Mouse (Mus musculus): ENCODE data around the gene Rhod. TPM values are rescaled to one million over a fixed set of nuclear protein-coding genes. Genes with fewer than 3 reads are reported as not detected.
A peak's percentile ranks its signal among the peaks of the same experiment; 100 is the strongest.
"Not testable (repeated sequence)": the region's sequence is repeated elsewhere in the genome, so short reads cannot be mapped to it uniquely, and the experiment has no call there.

Rhod gene
- polyA plus RNA-seq, 1 experiment from 2014 or later, result 51.2 TPM

DNA sequence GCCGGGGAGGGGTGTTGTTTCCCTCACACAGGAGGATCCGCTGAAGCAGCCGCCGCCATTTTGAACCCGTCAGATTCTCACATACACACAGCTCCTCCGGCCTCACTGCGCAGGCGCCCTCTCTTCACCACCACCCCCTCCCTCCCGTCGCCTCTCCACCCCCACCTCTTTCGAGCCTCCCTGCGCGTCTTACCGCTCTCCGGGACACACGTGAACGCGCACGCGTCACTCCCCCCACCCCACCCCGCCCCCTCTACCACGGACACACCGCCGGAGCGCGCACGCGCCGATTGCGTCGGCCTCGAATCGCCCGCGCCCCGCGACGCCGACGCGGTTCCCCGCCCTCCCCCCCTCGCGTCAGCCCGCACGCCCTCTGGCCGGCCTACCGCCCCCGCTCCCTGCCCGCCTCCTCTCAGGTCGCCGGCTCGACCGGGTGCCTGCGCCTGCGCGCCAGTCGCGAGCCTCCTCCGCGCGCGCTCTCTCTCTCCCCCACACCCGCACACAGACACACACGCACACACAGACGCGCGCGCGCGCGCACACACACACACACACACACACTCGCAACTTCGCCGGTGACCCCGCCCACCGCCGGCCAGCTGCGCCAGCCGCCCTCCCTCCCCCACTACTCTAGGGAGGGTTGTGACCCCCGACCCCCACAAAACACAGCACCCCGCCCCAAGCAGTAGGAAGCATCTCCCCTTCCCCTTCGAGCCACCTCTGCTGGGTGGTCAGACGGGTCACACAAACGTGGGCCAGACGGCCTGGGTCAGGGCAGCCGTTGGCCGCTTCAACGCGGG, 42.0 kb downstream of the Rhod start:
- peak; percentile 94 for ATAC-seq (ENCODE audit: low FRiP score, low read depth)
- WGBS, result under 1% methylated on average over 87 of the region's 90 CpGs
- H3K9me3 ChIP-seq, result no peaks in the 10 kb centered on the region

DNA sequence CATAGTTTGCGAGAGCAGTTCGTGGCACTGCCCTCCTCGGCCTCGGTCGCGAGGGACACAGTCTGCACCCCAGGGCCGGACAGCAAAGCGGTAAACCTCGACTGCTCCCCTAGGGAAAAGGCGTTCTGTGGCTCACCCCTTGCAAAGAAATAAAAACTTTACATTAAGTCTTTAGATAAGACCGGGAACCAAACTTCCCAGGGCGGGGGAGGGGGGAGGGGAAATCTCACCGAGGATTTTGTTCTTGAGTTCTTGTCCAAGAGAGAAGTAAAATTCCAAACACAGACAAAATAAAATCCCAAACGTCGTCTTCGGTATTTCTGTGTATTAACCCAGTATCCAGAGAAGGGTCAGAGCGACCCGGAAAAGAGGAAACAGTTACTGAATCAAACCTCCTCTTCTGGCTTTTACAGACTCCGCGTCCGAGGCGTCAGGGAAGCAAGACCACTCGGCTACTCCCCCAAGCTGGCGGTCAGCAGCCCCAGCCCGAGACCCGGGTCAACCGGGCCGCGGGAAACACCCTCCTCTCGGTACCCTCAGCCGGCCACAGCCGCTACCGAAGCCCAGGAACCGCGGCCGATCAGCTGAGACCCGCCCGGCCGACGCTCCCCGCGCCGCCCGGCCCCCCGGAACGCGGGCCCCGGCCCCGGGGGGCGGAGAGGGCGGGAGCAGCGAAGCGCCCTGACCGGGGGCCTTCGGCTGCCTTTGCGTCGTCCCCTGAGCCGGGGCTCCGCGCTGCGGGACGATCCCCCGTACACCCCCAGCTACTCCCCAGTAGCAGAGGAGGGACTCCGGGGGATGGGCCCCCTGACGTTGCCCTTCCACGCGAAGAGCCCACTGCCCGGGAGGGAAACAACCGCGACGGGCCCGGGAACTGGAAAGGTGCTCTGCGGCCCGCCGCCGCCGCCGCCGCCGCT, 42.9 kb downstream of the Rhod start:
- WGBS, result under 1% methylated on average over 75 of the region's 80 CpGs
- peak; percentile 30; the same call in 1 of the 2 replicates for ATAC-seq (ENCODE audit: low FRiP score, low read depth)
- Histone ChIP-seq H3K36me3 (peaks cover 4% of the 10 kb centered on the region; the same call in 1 of the 2 replicates), H3K4me3 (peak overlapping the region; percentile 99), H3K27me3 (no peaks in the 10 kb centered on the region), H3K9ac (peak overlapping the region; percentile 99), H3K4me1 (peaks cover 28% of the 10 kb centered on the region), H3K9me3 (no peaks in the 10 kb centered on the region), H3K27ac (peak overlapping the region; percentile 94), H3K4me2 (replicated peaks) (peak overlapping the region; percentile 89)

More for the DNA sequence above, 42.0 kb downstream of the Rhod start:
- H3K9ac ChIP-seq, result peak overlapping the region; percentile 99
- H3K4me1 ChIP-seq, result peaks cover 26% of the 10 kb centered on the region
- peak overlapping the region; percentile 89 for H3K4me2 ChIP-seq (replicated peaks)
- H3K36me3 ChIP-seq, result no peaks in the 10 kb centered on the region
- H3K4me3 ChIP-seq, result peak overlapping the region; percentile 99
- no peaks in the 10 kb centered on the region for H3K27me3 ChIP-seq
- H3K27ac ChIP-seq, result peak overlapping the region; percentile 94

DNA sequence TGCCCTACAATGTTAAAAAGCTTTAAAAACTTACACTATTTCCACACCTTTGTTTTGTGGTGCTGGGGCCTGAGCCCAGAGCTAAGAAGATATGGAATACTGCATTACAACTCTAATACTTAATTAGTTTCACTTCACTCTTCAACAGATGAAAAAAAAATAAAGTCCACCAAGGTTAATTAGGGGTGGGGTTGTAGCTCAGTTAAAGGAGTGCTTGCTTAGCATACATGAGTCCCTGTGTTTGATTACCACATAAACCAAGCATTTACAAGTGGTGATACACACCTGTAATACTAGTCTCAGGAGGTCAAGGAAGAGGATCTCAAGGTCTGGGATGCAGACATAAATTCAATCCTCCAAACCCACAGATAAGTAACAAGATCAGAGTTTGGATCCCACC, 52.0 kb downstream of the Rhod start:
- Histone ChIP-seq H3K27ac (no peak overlapping the region), H3K27me3 (no peaks in the 10 kb centered on the region), H3K36me3 (peaks cover 44% of the 10 kb centered on the region), H3K9ac (no peak overlapping the region), H3K4me3 (no peak overlapping the region), H3K9me3 (no peaks in the 10 kb centered on the region), H3K4me1 (0 out of 2 replicates have a peak, but pooled peaks cover 2% of the 10 kb centered on the region), H3K4me2 (replicated peaks) (no peak overlapping the region)
- no peak for ATAC-seq (ENCODE audit: low FRiP score, low read depth)

DNA sequence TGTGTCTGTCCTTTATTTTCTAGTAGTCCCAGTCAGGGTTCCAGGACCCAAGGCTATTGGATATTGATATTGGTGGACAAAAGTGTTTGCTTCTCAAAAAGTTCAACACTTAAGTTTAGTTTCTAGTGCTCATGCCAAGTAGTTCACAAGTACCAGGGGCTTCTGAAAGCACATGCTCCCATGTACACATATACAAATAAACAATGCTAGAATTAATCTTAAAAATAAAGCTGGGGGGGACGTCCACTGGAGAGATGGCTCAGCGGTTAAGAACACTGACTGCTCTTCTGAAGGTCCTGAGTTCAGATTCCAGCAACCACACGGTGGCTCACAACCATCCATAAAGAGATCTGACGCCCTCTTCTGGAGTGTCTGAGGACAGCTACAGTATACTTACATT, 54.2 kb downstream of the Rhod start:
- WGBS, result 87% methylated on average over 4 of the region's 4 CpGs
- no peak for ATAC-seq (ENCODE audit: low FRiP score, low read depth)
- H3K4me1 ChIP-seq, result no peaks in the 10 kb centered on the region
- H3K9ac ChIP-seq, result no peak overlapping the region
- H3K4me3 ChIP-seq, result no peak overlapping the region
- no peak overlapping the region for H3K27ac ChIP-seq
- H3K27me3 ChIP-seq, result no peaks in the 10 kb centered on the region
- H3K4me2 ChIP-seq (replicated peaks), result no peak overlapping the region
- peaks cover 38% of the 10 kb centered on the region for H3K36me3 ChIP-seq
- no peaks in the 10 kb centered on the region for H3K9me3 ChIP-seq

DNA sequence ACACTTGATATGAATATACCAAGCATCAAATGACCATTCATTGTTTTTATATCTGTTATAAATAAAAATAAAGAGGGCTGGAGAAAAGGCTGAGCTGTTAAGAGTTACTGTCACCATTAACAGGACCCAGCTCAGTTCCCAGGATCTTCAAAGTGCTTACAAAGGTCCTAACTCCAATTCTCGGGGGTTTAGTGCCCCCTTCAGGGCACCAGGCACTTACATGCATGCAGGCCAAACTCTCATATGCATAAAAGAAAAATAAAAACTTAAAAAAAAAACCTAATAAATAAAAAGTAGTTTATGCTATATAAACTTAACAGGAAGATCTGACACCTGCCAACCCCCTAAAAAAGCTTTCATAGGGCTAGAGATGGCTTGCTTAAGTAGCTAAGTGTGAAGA, 54.9 kb downstream of the Rhod start:
- WGBS, result 42% methylated on average over 1 of the region's 1 CpGs

DNA sequence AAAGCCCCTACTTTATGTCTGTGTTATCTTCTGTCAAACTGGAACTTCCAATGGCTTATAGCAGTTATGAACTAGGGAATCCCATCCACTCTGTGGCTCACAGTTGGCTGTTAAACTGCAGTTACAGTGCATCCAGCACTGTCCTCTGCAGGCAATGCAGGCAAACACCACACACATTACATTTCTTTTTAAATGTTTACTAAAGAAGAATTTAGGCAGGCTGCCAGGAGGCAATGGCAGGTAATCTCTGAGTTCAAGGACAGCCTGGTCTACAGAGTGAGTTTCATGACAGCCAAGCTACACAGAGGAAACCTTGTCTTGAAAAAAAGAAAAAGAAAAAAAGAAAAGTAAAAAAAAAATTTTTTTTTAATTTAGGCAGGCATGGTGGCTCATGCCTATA, 55.9 kb downstream of the Rhod start:
- Histone ChIP-seq H3K4me2 (replicated peaks) (no peak overlapping the region), H3K4me1 (no peaks in the 10 kb centered on the region), H3K9ac (no peak overlapping the region), H3K27ac (no peak overlapping the region), H3K4me3 (no peak overlapping the region), H3K9me3 (no peaks in the 10 kb centered on the region), H3K36me3 (peaks cover 48% of the 10 kb centered on the region), H3K27me3 (no peaks in the 10 kb centered on the region)
- no peak for ATAC-seq (ENCODE audit: low FRiP score, low read depth)

More for the DNA sequence above, 54.9 kb downstream of the Rhod start:
- Histone ChIP-seq H3K9me3 (no peaks in the 10 kb centered on the region), H3K4me2 (replicated peaks) (no peak overlapping the region), H3K4me3 (no peak overlapping the region), H3K4me1 (no peaks in the 10 kb centered on the region), H3K27ac (no peak overlapping the region), H3K27me3 (no peaks in the 10 kb centered on the region), H3K9ac (no peak overlapping the region), H3K36me3 (peaks cover 43% of the 10 kb centered on the region)
- no peak for ATAC-seq (ENCODE audit: low FRiP score, low read depth)

DNA sequence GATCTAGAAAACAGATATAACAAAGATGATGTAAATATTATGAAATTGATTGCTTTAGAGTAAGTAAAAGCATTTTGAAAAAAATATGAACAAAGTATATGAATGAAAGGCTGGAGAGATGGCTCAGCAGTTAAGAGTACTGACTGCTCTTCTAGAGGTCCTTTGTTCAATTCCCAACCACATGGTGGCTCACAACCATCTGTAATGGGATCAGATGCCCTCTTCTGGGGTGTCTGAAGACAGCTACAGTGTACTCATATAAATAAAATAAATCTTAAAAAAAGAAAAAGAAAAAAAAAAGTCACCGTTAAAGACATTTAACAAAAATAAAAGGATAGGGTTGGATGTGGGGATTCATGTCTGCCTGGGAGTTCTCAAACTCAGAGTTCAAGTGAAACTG, 56.9 kb downstream of the Rhod start:
- not testable (repeated sequence) for H3K4me2 ChIP-seq (replicated peaks); ATAC-seq (ENCODE audit: low FRiP score, low read depth)
- 77% methylated on average over 1 of the region's 1 CpGs for WGBS

More for the DNA sequence above, 56.9 kb downstream of the Rhod start:
- H3K9ac ChIP-seq, H3K27ac ChIP-seq, H3K9me3 ChIP-seq, H3K4me1 ChIP-seq, H3K27me3 ChIP-seq, H3K4me3 ChIP-seq: not testable (repeated sequence)
- H3K36me3 ChIP-seq, result peaks cover 47% of the 10 kb centered on the region

Other genes starting within 250 kb of the Rhod start
- gene Tbc1d10c, start 248.1 kb downstream of the Rhod start, polyA plus RNA-seq (2015; fragmentation: Nextera tagmentation; extraction: Ambion mirVana), result 1.3 and 2.7 TPM in 2 replicates
- 817 and 858 TPM in 2 replicates for gene Ppp1ca, start 247.4 kb downstream of the Rhod start, polyA plus RNA-seq (2015; fragmentation: Nextera tagmentation; extraction: Ambion mirVana)
- gene Rad9a, start 237.8 kb downstream of the Rhod start, polyA plus RNA-seq (2015; fragmentation: Nextera tagmentation; extraction: Ambion mirVana), result 36.2 and 38.1 TPM in 2 replicates
- 9.0 and 10.0 TPM in 2 replicates for gene Clcf1, start 225.2 kb downstream of the Rhod start, polyA plus RNA-seq (2015; fragmentation: Nextera tagmentation; extraction: Ambion mirVana)
- gene AC109138.7, start 225.1 kb downstream of the Rhod start, polyA plus RNA-seq (2015; fragmentation: Nextera tagmentation; extraction: Ambion mirVana), result not detected in 2 replicates
- gene Pold4, start 207.5 kb downstream of the Rhod start, polyA plus RNA-seq (2015; fragmentation: Nextera tagmentation; extraction: Ambion mirVana), result 17.6 and 21.4 TPM in 2 replicates
- 15.7 and 16.0 TPM in 2 replicates for gene Ssh3, start 170.3 kb downstream of the Rhod start, polyA plus RNA-seq (2015; fragmentation: Nextera tagmentation; extraction: Ambion mirVana)
- 13.6 and 14.7 TPM in 2 replicates for gene Ankrd13d, start 156.3 kb downstream of the Rhod start, polyA plus RNA-seq (2015; fragmentation: Nextera tagmentation; extraction: Ambion mirVana)
- 16.5 and 18.5 TPM in 2 replicates for gene Grk2, start 133.2 kb downstream of the Rhod start, polyA plus RNA-seq (2015; fragmentation: Nextera tagmentation; extraction: Ambion mirVana)
- 53.9 TPM in 2 replicates for gene Kdm2a, start 41.1 kb downstream of the Rhod start, polyA plus RNA-seq (2015; fragmentation: Nextera tagmentation; extraction: Ambion mirVana)
- 0.69 and 1.1 TPM in 2 replicates for gene Syt12, start 38.0 kb upstream of the Rhod start, polyA plus RNA-seq (2015; fragmentation: Nextera tagmentation; extraction: Ambion mirVana)
- gene 2010003K11Rik, start 59.2 kb upstream of the Rhod start, polyA plus RNA-seq (2015; fragmentation: Nextera tagmentation; extraction: Ambion mirVana), result not detected in 2 replicates
- gene Pcx, start 71.0 kb upstream of the Rhod start, polyA plus RNA-seq (2015; fragmentation: Nextera tagmentation; extraction: Ambion mirVana), result 22.1 and 22.8 TPM in 2 replicates
- 6.2 and 6.4 TPM in 2 replicates for gene Lrfn4, start 176.2 kb upstream of the Rhod start, polyA plus RNA-seq (2015; fragmentation: Nextera tagmentation; extraction: Ambion mirVana)
- 65.2 and 66.7 TPM in 2 replicates for gene Rce1, start 186.2 kb upstream of the Rhod start, polyA plus RNA-seq (2015; fragmentation: Nextera tagmentation; extraction: Ambion mirVana)

Measured in limb, embryonic 13.5 days (tissue).